Mouse (Mus musculus) megakaryocyte, adult 5-6 weeks (primary cell): ENCODE data around the gene 6430628N08Rik. TPM values are rescaled to one million over a fixed set of nuclear protein-coding genes. Genes with fewer than 3 reads are reported as not detected.

ENCODE experiments used
- ATAC-seq: 2 replicates; pipeline ENCODE4 v1.8.0; 2016; ENCODE audit warnings: mild to moderate bottlenecking, inconsistent platforms; ENCODE audit not compliant: poor library complexity, severe bottlenecking
- total RNA-seq, 2 experiments: library from RNA; stranded (forward) in 1 of 2; stranded (reverse) in 1 of 2; fragments of 153-499, 151-499 nt in 1 of 2; fragments of 221-1000, 200-1000 nt in 1 of 2; gene quantifications; 2 replicates each; pipeline versions ENCODE4 v1.2.3 to v1.2.4; 2015 to 2017

The 6430628N08Rik gene
- total RNA-seq, 2 experiments from 2014 or later: not detected

DNA sequence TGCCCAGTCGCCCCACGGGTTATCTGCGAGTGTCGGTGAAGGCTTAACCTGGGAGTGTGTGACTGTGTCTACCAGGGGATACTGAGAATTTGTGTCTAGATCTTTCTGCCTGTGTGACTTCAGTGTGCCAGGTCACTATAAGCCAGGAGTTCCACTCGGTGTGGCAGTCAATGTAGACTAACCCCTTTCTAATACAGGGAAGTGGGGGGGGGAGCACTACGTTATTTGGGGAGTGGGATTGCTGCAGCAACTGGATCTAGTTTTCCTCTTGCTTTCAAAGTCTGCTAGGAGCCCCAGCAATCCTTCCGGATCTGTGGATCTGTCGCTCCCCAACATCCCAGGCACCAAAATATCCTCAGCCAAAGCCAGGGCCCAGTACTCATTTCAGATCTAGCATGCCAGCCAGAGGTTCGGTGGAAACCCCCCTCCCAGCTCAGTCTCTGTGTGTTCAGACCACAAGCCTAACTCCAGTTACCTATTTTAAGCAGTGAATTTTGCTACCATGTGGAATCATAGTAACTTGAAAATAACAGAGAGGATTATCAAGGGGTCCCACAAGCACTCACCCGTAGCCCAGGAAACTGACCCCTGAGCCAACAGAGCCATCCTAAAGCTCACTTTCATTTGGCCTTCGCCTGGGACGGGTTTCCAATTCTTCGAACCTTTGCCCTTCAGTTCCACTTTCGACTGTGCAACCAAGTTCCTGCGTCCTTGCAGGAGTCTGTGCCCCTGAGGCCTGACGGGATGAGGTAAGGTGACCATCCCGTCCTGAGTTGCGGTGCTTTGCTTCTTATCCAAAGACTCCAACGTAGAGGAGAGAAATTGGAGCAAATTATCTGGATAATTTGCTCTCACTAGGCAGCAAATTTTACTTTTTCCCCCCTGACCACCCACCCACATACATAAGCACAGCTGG lies 46.9 kb downstream of the 6430628N08Rik start:
- no peak for ATAC-seq

DNA sequence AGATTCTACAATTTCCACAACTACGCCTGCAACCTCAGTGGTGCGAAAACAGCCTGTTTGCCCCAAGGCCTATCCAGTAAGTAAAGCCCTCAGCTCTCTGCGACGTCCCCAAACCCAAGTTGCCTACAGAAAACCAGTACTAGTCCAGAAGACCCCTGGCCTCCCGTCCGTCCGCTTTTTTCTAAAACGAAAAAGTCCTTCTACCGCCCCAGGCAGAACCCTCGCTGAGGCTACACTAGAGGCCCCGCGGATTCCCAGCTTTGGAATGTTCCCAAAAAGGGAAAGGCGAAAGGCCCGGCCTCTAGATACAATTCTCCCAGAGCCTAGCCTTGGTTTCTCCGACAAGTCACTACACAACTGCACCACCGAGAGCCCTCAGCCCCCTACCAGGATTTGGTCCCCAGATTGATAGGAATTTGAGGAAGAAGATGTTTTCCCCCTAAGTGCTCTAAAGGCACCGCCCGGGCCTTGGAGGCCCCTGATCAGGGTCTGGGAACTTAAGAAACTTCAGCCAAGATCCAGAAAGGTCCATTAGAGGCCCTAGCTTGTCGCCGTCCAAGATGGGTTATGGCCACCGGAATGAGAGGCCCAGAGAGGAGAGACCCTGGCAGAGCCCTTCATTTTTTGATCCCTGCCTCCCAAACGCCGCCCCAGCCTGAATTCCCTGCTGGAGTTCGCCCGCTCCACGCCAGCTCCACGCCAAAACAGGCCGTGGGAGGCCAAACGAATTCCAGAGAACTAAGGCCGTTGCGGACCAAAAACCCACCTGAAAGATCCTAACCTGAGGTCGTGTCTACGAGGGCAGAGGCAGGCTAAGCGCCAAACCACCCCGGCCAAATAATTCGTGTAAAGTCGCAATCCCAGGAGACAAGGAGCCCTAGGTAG lies 48.1 kb downstream of the 6430628N08Rik start:
- ATAC-seq: no peak

DNA sequence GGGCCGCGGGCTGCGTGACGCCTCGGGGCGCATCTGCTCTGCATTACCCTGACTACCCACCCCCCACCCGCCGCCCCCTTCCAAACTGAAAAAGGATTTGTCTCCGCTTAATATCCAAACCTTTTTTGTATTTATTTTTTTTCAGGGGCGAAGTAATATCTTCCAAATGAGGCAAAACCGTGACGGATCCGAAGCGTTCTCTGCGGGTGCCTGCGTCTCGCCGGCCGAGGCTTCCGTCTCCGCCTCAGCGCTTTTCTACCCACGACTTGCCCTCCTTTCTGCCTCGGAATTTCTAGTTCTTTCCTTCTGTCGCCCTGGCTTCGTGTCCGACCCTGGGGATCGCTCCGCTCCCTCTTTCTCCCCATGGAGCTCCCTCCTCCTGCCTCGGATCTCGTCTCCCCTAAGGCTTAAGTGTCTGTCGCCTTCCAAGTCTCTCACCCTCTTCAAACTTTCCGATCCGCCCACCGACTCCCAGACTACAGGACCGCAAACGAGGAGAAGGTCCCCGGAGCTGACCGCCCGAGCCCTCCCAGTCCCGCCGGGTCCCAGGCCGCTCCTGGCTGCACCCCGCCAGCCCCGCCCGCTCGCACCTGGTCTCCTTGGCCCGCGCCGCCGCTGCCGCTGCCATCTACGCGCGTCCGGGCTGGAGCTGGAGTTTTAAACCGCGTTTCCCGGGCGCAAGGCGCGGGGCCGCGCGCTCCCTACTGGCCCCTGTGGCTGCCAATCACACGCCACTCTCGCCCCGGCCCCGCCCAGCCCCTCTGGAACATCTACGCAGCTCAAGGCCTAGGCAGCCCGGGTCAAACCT lies 49.0 kb downstream of the 6430628N08Rik start, which contains the start of gene Dmbx1:
Gene Dmbx1 (minus strand): TSS at position 632 of the 808 bp plus-strand sequence.
- ATAC-seq: no peak

DNA sequence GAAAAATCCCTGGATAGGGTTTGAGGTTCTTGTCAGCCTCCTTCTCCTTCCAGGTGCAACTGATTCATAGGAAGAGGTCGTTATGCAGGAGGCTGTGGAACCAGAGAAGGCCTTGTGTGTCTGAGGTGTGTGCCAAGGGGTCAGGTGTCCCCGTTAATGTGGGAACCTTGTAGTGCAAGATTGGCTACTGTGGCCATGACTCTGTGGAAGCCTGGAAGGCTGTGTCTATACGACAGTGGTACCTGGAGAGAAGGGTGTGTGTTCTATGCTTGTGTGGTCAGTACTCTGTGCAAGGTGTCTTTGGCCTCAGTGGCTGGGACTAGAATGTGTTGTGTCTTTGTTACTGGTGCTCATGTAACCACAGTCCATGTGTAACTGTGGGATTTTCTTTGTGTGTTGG lies 50.2 kb downstream of the 6430628N08Rik start:
- no peak for ATAC-seq

DNA sequence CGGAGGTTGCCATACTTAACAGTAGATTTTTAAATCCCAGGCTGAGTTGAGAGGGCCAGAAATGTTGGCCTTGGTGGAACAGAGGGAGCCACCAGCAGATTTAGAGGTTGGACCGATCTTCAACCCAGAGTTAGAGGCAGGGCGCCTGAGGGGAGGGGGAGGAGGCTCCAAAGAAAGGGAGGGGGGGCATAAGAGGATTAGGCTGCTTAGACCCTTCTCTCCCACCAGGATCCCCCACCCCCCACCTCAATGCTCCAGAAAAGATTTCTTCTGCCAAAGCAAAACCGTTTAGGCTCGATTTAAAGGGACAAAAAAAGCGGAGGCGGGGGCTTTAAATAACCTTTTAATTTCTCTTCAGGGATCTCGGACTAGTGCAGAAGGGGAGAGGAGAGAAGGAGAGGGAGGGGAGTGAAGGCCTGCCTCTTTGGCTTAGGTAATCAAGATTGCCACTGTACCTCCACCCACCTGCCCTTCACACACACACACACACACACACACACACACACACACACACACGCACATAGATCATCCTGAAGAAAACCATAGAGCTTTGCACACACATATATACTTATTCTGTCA lies 50.9 kb downstream of the 6430628N08Rik start:
- ATAC-seq: no peak

DNA sequence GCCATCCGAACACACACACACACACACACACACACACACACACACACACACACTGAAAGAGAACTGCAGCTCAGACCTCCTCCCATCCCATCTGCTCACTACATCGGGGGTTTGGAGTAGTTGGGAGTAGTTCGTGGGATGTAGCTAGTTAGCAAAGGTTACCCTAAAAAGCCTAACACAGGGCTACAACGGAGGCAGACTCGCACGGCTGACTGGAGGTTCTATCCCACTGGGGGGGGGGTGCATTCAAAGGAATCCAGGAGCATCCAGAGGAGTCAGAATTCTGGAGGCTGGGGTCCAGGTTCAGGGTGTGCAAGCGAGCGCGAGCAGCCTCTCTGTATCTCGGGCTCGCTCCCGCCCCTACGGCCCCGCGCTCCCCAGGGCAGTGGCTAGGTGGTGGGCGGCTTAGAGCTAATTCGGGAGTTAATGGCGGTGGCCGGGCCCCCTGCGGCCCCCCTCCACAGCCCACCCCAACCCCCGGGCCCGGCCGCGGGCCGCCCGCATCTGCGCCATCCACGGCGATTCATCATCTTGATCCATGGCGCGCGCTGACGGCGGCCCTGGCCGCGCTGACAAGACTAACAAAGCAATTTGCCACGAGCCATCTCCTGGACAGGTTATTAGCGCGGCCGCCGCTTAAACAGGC lies 53.3 kb downstream of the 6430628N08Rik start:
- ATAC-seq: no peak

Other genes starting within 250 kb of the 6430628N08Rik start
- gene Cyp4b1, start 242.9 kb upstream of the 6430628N08Rik start, total RNA-seq (2015): not detected in 2 replicates
- not detected in 2 replicates for gene Cyp4b1, start 242.9 kb upstream of the 6430628N08Rik start, total RNA-seq (2017)
- gene Efcab14, start 152.9 kb upstream of the 6430628N08Rik start, total RNA-seq (2015): 45.3 and 45.4 TPM in 2 replicates
- 27.7 and 28.5 TPM in 2 replicates for gene Efcab14, start 152.9 kb upstream of the 6430628N08Rik start, total RNA-seq (2017)
- gene Tex38, start 109.6 kb upstream of the 6430628N08Rik start, total RNA-seq (2015): not detected in 2 replicates
- gene Tex38, start 109.6 kb upstream of the 6430628N08Rik start, total RNA-seq (2017): not detected in 2 replicates
- 14.4 and 21.8 TPM in 2 replicates for gene Atpaf1, start 105.9 kb upstream of the 6430628N08Rik start, total RNA-seq (2015)
- 5.8 and 7.5 TPM in 2 replicates for gene Atpaf1, start 105.9 kb upstream of the 6430628N08Rik start, total RNA-seq (2017)
- gene Mob3c, start 62.6 kb upstream of the 6430628N08Rik start, total RNA-seq (2015): 6.2 and 8.3 TPM in 2 replicates
- gene Mob3c, start 62.6 kb upstream of the 6430628N08Rik start, total RNA-seq (2017): 9.6 and 10.2 TPM in 2 replicates
- 45.8 and 48.6 TPM in 2 replicates for gene Mknk1, start 51.5 kb upstream of the 6430628N08Rik start, total RNA-seq (2015)
- gene Mknk1, start 51.5 kb upstream of the 6430628N08Rik start, total RNA-seq (2017): 103 and 116 TPM in 2 replicates
- gene Kncn, start 6.3 kb upstream of the 6430628N08Rik start, total RNA-seq (2015): not detected in 2 replicates
- not detected in 2 replicates for gene Kncn, start 6.3 kb upstream of the 6430628N08Rik start, total RNA-seq (2017)
- not detected in 2 replicates for gene Dmbx1, start 49.3 kb downstream of the 6430628N08Rik start, total RNA-seq (2015)
- gene Dmbx1, start 49.3 kb downstream of the 6430628N08Rik start, total RNA-seq (2017): not detected in 2 replicates
- 0.71 and 1.8 TPM in 2 replicates for gene Faah, start 127.3 kb downstream of the 6430628N08Rik start, total RNA-seq (2015)
- gene Faah, start 127.3 kb downstream of the 6430628N08Rik start, total RNA-seq (2017): 1.3 and 2.2 TPM in 2 replicates
- 9.6 and 10.4 TPM in 2 replicates for gene Nsun4, start 163.2 kb downstream of the 6430628N08Rik start, total RNA-seq (2015)
- 7.9 and 14.0 TPM in 2 replicates for gene Nsun4, start 163.2 kb downstream of the 6430628N08Rik start, total RNA-seq (2017)
- gene Uqcrh, start 184.4 kb downstream of the 6430628N08Rik start, total RNA-seq (2015): 465 and 482 TPM in 2 replicates
- 334 and 347 TPM in 2 replicates for gene Uqcrh, start 184.4 kb downstream of the 6430628N08Rik start, total RNA-seq (2017)
- gene Lrrc41, start 184.6 kb downstream of the 6430628N08Rik start, total RNA-seq (2015): 14.3 and 15.1 TPM in 2 replicates
- gene Lrrc41, start 184.6 kb downstream of the 6430628N08Rik start, total RNA-seq (2017): 9.9 and 16.3 TPM in 2 replicates
- gene Rad54l, start 233.0 kb downstream of the 6430628N08Rik start, total RNA-seq (2015): 16.6 and 18.7 TPM in 2 replicates
- gene Rad54l, start 233.0 kb downstream of the 6430628N08Rik start, total RNA-seq (2017): 15.4 and 19.1 TPM in 2 replicates
- 3.3 and 6.7 TPM in 2 replicates for gene Pomgnt1, start 233.2 kb downstream of the 6430628N08Rik start, total RNA-seq (2015)
- 7.3 and 9.3 TPM in 2 replicates for gene Pomgnt1, start 233.2 kb downstream of the 6430628N08Rik start, total RNA-seq (2017)